Mouse (Mus musculus): Measurements from ENCODE around the gene Ipo5.

GRCm38 (mm10) chr14:120979559-120979958 is 68.5 kb downstream of the Ipo5 start:
- TF ChIP-seq GATA1 (IDR thresholded peaks at IDR 0.05; ENCODE audit: borderline replicate concordance, low read length) (no peak), FLI1 (IDR thresholded peaks at IDR 0.05; ENCODE audit: low read length) (no peak)

Measured in megakaryocyte, embryonic 14.5 days (primary cell).